Mouse (Mus musculus): Measurements from ENCODE around the gene Ptges.
"Not testable (repeated sequence)": the region's sequence is repeated elsewhere in the genome, so short reads cannot be mapped to it uniquely, and the experiment has no call there.

The Ptges gene

GRCm38 (mm10) chr2:30929483-30930045, at the start of gene Ptges:
Gene Ptges, minus strand, starts transcription at chr2:30929863.
- DNase-seq (ENCODE audit: low spot score), result peak; percentile 54

GRCm38 (mm10) chr2:30967352-30968327, 38.0 kb upstream of the Ptges start, which contains the start of gene Tor1a:
Gene Tor1a, minus strand, starts transcription at chr2:30967933.
- DNase-seq (ENCODE audit: low spot score), result peak; percentile 90

GRCm38 (mm10) chr2:30966826-30967225, 37.2 kb upstream of the Ptges start:
- no peak for DNase-seq (ENCODE audit: low spot score)

GRCm38 (mm10) chr2:30965627-30966026, 36.0 kb upstream of the Ptges start:
- no peak for DNase-seq (ENCODE audit: low spot score)

- no peak for DNase-seq (ENCODE audit: low spot score)
These were observed 33.0 kb upstream of the Ptges start for GRCm38 (mm10) chr2:30962570-30963254.

GRCm38 (mm10) chr2:30959856-30960255, 30.2 kb upstream of the Ptges start:
- DNase-seq (ENCODE audit: low spot score), result no peak

GRCm38 (mm10) chr2:30958726-30959125, 29.1 kb upstream of the Ptges start:
- no peak for DNase-seq (ENCODE audit: low spot score)

- no peak for DNase-seq (ENCODE audit: low spot score)
These were observed 27.8 kb upstream of the Ptges start for GRCm38 (mm10) chr2:30957511-30957910.

GRCm38 (mm10) chr2:30954797-30955196, 25.1 kb upstream of the Ptges start:
- DNase-seq (ENCODE audit: low spot score), result no peak

GRCm38 (mm10) chr2:30952824-30953490, 23.3 kb upstream of the Ptges start, which contains the start of gene Tor1b:
Gene Tor1b, plus strand, starts transcription at chr2:30952959.
- peak; percentile 80 for DNase-seq (ENCODE audit: low spot score)

- DNase-seq (ENCODE audit: low spot score), result no peak
These were observed 22.8 kb upstream of the Ptges start for GRCm38 (mm10) chr2:30952457-30952823.

GRCm38 (mm10) chr2:30942603-30943011, 12.9 kb upstream of the Ptges start:
- peak; percentile 71 for DNase-seq (ENCODE audit: low spot score)

GRCm38 (mm10) chr2:30942116-30942515, 12.5 kb upstream of the Ptges start:
- not testable (repeated sequence) for DNase-seq (ENCODE audit: low spot score)

GRCm38 (mm10) chr2:30941586-30941985, 11.9 kb upstream of the Ptges start:
- no peak for DNase-seq (ENCODE audit: low spot score)

- DNase-seq (ENCODE audit: low spot score), result no peak
These were observed 8.9 kb upstream of the Ptges start for GRCm38 (mm10) chr2:30938574-30938991.

- DNase-seq (ENCODE audit: low spot score), result no peak
These were observed 8.1 kb upstream of the Ptges start for GRCm38 (mm10) chr2:30937731-30938130.

GRCm38 (mm10) chr2:30936808-30937207, 7.1 kb upstream of the Ptges start:
- DNase-seq (ENCODE audit: low spot score), result no peak

GRCm38 (mm10) chr2:30933917-30934450, 4.3 kb upstream of the Ptges start:
- peak; percentile 64 for DNase-seq (ENCODE audit: low spot score)

- DNase-seq (ENCODE audit: low spot score), result no peak
These were observed 3.4 kb upstream of the Ptges start for GRCm38 (mm10) chr2:30933032-30933431.

GRCm38 (mm10) chr2:30931922-30932321, 2.3 kb upstream of the Ptges start:
- no peak for DNase-seq (ENCODE audit: low spot score)

GRCm38 (mm10) chr2:30930846-30931245, 1.2 kb upstream of the Ptges start:
- DNase-seq (ENCODE audit: low spot score), result not testable (repeated sequence)

Measured in testis, postnatal 14 days (tissue).